Mouse (Mus musculus) E14TG2a.4 (cell line): ENCODE results near the gene Gm20379.

Experiments
- H3K27me3 ChIP-seq: 2 replicates; pipeline ENCODE4 v1.6.1; 2014; ENCODE audit warnings: low read length, control low read depth; ENCODE audit not compliant: insufficient read depth
- H3K36me3 ChIP-seq: 2 replicates; pipeline ENCODE4 v1.6.1; 2014; ENCODE audit warnings: low read length, control low read depth; ENCODE audit not compliant: insufficient read depth
- H3K4me1 ChIP-seq: replicated peaks from 2 replicates; pipeline ENCODE4 v1.6.1; 2014; ENCODE audit warnings: low read depth, low read length, control low read depth
- H3K4me3 ChIP-seq: replicated peaks from 2 replicates; pipeline ENCODE4 v1.5.1; 2014; ENCODE audit warnings: mild to moderate bottlenecking, low read length
- H3K9me3 ChIP-seq: 2 replicates; pipeline ENCODE4 v1.6.1; 2014; ENCODE audit warnings: low read length, control low read depth
- CTCF ChIP-seq: conservative IDR thresholded peaks from 2 replicates; pipeline ENCODE4 v1.5.1; 2014; ENCODE audit warnings: low read length
- NANOG ChIP-seq: IDR thresholded peaks from 2 replicates; pipeline ENCODE4 v1.6.1; 2014; ENCODE audit warnings: borderline replicate concordance, low read length, mixed read lengths
- POU5F1 ChIP-seq: IDR thresholded peaks from 2 replicates; pipeline ENCODE4 v1.6.1; 2014; ENCODE audit warnings: low read length, borderline replicate concordance

Gm20379 gene

GRCm38 (mm10) chr13:92296490-92296889, 9.3 kb upstream of the Gm20379 start:
- Histone ChIP-seq H3K36me3 (peaks cover 44% of the 10 kb centered on the region), H3K4me1 (no peaks in the 10 kb centered on the region), H3K4me3 (no peak overlapping the region), H3K9me3 (no peaks in the 10 kb centered on the region), H3K27me3 (no peaks in the 10 kb centered on the region)
- TF ChIP-seq NANOG (no peak), CTCF (no peak), POU5F1 (no peak)

GRCm38 (mm10) chr13:92297021-92297420, 8.8 kb upstream of the Gm20379 start:
- no peaks in the 10 kb centered on the region for H3K4me1 ChIP-seq
- TF ChIP-seq CTCF (no peak), NANOG (no peak), POU5F1 (no peak)
- no peak overlapping the region for H3K4me3 ChIP-seq
- no peaks in the 10 kb centered on the region for H3K9me3 ChIP-seq
- peaks cover 47% of the 10 kb centered on the region for H3K36me3 ChIP-seq
- no peaks in the 10 kb centered on the region for H3K27me3 ChIP-seq

- H3K36me3 ChIP-seq, result peaks cover 49% of the 10 kb centered on the region
- H3K4me1 ChIP-seq, result no peaks in the 10 kb centered on the region
- no peaks in the 10 kb centered on the region for H3K27me3 ChIP-seq
- TF ChIP-seq POU5F1 (no peak), NANOG (no peak), CTCF (no peak)
- H3K4me3 ChIP-seq, result no peak overlapping the region
- H3K9me3 ChIP-seq, result no peaks in the 10 kb centered on the region
Observed at GRCm38 (mm10) chr13:92299522-92299921, 6.3 kb upstream of the Gm20379 start.

GRCm38 (mm10) chr13:92301754-92302153, 4.0 kb upstream of the Gm20379 start:
- Histone ChIP-seq H3K36me3 (peaks cover 54% of the 10 kb centered on the region), H3K4me1 (no peaks in the 10 kb centered on the region)

GRCm38 (mm10) chr13:92302466-92302865, 3.3 kb upstream of the Gm20379 start:
- Histone ChIP-seq H3K9me3 (no peaks in the 10 kb centered on the region), H3K36me3 (peaks cover 50% of the 10 kb centered on the region), H3K27me3 (no peaks in the 10 kb centered on the region), H3K4me3 (no peak overlapping the region), H3K4me1 (no peaks in the 10 kb centered on the region)
- TF ChIP-seq POU5F1 (no peak), CTCF (no peak), NANOG (no peak)

More at GRCm38 (mm10) chr13:92301754-92302153, 4.0 kb upstream of the Gm20379 start:
- no peaks in the 10 kb centered on the region for H3K27me3 ChIP-seq
- no peaks in the 10 kb centered on the region for H3K9me3 ChIP-seq
- TF ChIP-seq CTCF (no peak), POU5F1 (no peak), NANOG (no peak)
- no peak overlapping the region for H3K4me3 ChIP-seq

- Histone ChIP-seq H3K27me3 (no peaks in the 10 kb centered on the region), H3K9me3 (no peaks in the 10 kb centered on the region), H3K4me1 (no peaks in the 10 kb centered on the region), H3K36me3 (peaks cover 56% of the 10 kb centered on the region), H3K4me3 (no peak overlapping the region)
- no peak for TF ChIP-seq CTCF
- no peak for TF ChIP-seq NANOG
- no peak for TF ChIP-seq POU5F1
Observed at GRCm38 (mm10) chr13:92303062-92303948, 2.5 kb upstream of the Gm20379 start.

GRCm38 (mm10) chr13:92304291-92304690, 1.5 kb upstream of the Gm20379 start:
- no peak for TF ChIP-seq CTCF
- no peak for TF ChIP-seq POU5F1
- TF ChIP-seq NANOG, result no peak
- H3K4me3 ChIP-seq, result no peak overlapping the region
- H3K27me3 ChIP-seq, result no peaks in the 10 kb centered on the region
- H3K9me3 ChIP-seq, result no peaks in the 10 kb centered on the region
- H3K36me3 ChIP-seq, result peaks cover 56% of the 10 kb centered on the region
- H3K4me1 ChIP-seq, result no peaks in the 10 kb centered on the region

- Histone ChIP-seq H3K9me3 (no peaks in the 10 kb centered on the region), H3K4me3 (no peak overlapping the region), H3K36me3 (peaks cover 64% of the 10 kb centered on the region), H3K27me3 (no peaks in the 10 kb centered on the region), H3K4me1 (no peaks in the 10 kb centered on the region)
- TF ChIP-seq NANOG (no peak), CTCF (no peak), POU5F1 (no peak)
Observed at GRCm38 (mm10) chr13:92314613-92315012, 8.8 kb downstream of the Gm20379 start.
